Mouse (Mus musculus) CD4-positive, CD25-positive, alpha-beta regulatory T cell, adult 4 months (primary cell): ENCODE measurements around the gene Ttc30b. TPM values are rescaled to one million over a fixed set of nuclear protein-coding genes. Genes with fewer than 3 reads are reported as not detected.
"Not testable (repeated sequence)": the region's sequence is repeated elsewhere in the genome, so short reads cannot be mapped to it uniquely, and the experiment has no call there.

Experiments
- ATAC-seq: one replicate; pipeline ENCODE4 v1.8.0; 2017
- polyA plus RNA-seq, 2 experiments: library from polyadenylated mRNA; unstranded; fragments of 100-300 nt; shearing (Covaris generic); gene quantifications; one replicate each; pipeline ENCODE4 v1.2.1; 2017

Gene Ttc30b
- 1 to 10 TPM; 2.2 to 2.5 TPM for polyA plus RNA-seq

DNA sequence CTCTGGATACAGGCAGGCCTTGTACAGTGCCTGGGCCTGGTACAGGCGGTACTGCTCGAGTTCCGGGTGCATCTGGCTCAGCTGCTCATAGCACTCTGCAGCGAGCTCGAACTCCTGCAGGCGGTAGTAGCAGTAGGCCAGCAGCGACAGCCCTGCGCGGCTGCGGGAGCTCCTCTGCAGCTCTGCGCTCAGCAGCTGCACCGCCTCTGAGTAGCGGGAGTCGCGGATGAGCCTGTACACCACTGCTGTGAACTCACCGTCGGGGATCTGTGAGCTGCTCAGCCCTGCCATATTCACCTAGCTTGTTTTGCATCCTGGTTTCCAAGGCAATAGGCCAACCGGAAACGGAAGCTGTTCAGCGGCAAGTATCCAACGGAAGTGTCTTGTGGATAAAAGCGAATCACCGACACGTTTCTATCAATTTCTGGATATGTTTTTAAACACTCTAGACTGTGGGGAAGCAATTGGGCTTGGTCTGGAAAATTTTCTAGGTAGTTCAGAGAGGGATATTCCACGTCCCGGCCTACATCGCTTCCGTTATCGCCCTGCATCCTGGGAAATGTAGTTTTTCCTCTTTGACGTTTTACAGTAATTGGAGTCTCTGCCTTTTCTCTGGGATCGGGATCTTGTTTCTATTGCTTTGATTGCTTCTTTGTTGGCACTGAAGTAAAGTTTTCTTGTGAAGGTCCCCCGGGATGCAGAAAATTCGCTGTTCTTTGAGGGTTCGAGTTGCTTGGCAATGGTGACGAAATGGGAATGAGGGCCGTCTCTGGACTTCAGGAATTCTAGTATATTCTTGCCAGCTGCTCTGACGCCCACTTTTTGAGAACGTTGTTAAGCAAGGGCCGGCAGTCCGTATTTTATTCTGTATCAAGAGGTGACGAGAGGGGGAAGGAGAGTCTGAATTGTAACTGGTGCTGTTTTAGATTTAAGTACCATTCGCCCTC, at the start of gene Ttc30b:
Gene Ttc30b (minus strand): TSS at position 469 of the 947 bp plus-strand sequence.
- peak; percentile 99 for ATAC-seq

GRCm38 (mm10) chr2:75987739-75988138, 49.4 kb upstream of the Ttc30b start:
- no peak for ATAC-seq

- peak; percentile 79 for ATAC-seq
Observed at GRCm38 (mm10) chr2:75985124-75985523, 46.7 kb upstream of the Ttc30b start.

DNA sequence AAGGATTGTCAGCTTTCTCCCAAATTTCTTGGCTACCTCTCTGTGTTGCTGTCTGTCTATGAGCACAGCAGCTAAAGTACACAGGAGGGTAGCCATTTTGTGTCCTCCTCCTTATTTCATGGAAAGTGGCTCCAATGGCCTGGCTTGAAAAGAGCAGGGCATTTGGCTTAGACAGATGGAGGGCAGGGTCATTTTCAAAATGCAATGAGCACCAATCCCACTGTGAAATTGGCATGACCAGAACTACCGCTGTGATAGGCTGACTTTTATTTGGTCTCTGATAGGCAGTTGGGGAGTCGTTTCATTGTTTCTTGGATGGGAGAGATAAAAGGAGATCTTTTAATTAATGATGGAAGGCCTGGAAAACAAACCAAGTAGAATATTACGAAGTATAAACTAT, 45.5 kb upstream of the Ttc30b start:
- no peak for ATAC-seq

- ATAC-seq: no peak
Observed at GRCm38 (mm10) chr2:75983091-75983490, 44.7 kb upstream of the Ttc30b start.

DNA sequence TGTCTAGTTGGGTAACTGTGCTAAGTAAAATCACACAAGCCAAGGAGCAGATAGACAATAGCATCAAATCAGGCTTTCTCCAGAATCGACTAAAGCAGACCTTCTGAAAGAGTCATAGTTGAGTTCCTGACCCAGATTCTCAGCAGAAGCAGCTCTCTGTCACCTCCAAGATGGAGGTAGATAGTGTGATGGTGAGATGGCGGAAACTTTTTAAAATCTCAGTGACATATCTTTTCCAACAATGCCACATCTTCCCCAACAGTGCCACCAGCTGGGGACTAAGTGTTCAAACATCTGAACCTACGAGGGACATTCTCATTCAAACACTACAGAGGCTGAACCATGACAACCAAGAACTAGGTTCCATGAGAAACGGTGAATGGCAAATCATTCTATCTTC, 44.2 kb upstream of the Ttc30b start:
- ATAC-seq: no peak

DNA sequence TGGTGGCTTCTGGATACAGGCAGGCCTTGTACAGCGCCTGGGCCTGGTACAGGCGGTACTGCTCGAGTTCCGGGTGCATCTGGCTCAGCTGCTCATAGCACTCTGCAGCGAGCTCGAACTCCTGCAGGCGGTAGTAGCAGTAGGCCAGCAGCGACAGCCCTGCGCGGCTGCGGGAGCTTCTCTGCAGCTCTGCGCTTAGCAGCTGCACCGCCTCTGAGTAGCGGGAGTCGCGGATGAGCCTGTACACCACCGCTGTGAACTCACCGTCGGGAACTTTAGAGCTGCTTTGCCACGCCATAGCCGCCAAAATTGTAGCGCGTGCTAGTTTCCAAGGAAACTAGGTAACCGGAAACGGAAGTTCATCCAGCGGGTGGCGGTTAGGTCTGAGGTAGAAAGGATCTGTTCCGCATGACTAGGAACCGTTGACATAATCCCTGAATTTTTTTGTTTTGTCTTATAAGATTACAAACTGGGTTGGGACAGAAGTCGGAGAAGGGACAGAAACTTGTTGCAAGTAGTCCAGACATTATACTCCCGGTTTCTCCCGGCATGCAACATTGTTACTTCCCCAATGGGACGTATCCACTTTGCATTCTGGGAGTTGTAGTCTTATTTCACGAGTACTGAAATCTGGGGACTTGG, 43.2 kb upstream of the Ttc30b start, which contains the start of gene Ttc30a1:
Gene Ttc30a1 (minus strand): TSS at position 528 of the 642 bp plus-strand sequence.
- peak; percentile 89 for ATAC-seq

DNA sequence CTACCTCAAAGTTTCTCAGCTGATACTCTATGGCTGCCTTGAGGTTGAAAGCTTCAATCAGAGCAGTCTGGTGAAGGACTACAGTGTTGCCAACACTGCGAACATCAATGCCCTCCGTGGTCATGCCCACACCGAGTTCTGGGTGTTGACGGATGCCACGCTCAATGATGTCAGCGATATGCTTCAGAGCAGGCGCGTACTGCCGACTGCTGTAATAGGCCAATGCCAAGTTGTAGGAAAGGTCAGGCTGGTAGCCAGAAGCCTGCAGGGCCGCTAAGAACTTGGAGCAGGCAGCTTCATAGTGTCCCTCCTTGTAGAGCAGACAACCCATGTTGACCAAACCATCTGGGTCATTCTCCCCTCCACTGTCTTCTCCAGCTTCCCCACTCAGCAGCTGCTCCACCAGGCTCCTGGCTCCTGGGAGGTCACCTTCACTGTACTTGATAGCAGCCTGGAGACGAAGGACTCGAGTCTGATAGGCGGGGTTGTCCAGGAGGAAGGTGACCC, 42.6 kb upstream of the Ttc30b start:
- ATAC-seq: not testable (repeated sequence)

- ATAC-seq: not testable (repeated sequence)
Observed at GRCm38 (mm10) chr2:75977752-75978368, 39.5 kb upstream of the Ttc30b start, which contains the start of gene Ttc30a2. Gene Ttc30a2 (minus strand): TSS chr2:75978170.

DNA sequence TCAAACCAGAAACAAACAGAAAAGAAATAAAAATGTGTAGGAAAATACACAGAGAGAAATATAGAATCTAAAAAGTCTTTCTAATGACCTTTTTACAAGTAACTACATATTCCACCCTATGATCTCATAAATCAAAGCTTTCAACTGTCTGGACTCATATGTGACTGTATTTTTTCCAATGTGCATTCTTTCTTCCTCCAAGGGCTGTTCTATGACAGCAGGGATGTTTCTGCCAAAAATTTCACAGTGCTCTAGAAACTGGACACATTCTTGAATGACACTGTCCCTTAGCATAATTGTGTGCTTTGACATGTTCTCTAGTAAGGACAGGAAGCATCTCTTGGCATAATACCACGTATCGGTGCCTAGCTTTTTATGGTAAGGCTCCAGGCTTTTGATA, 37.7 kb upstream of the Ttc30b start:
- ATAC-seq: not testable (repeated sequence)

DNA sequence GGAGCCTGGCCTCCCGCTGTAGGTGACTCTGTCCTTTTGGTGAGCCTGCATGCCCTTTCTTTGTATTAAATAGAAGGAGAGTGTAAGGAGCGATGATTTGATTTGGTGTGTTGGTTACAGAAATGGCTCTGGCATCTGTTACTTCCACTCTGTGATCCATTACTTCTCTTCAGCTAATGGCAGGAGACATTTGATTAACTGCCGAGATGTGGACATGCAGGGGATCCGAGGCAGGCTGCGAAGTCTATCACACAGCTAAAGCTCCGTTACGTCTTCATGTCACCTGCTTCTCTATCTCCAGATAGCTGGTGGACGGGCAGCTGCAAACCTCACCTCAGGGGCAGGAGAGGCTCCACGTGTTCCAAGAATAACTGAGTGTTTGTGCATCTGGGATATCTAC, 35.7 kb upstream of the Ttc30b start:
- ATAC-seq: no peak

DNA sequence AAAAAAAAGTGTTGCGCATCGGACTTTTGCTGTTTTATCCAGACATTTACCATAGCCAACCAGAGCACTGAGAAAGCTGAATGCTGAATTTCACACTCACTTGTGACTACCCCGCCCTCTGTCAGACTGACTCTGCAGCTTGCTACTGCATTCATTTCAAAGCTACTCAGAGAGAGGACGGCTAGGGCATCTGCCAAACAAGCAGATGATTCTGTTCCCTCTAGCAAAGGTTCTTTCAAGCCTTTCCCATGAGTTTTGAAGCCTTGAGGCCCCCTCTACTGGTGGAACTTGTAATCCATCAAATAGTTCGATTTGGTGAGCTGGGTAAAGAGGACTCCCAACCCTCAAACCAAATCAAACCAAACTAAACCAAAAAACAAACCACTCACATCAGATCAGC, 26.6 kb upstream of the Ttc30b start:
- peak; percentile 92 for ATAC-seq

DNA sequence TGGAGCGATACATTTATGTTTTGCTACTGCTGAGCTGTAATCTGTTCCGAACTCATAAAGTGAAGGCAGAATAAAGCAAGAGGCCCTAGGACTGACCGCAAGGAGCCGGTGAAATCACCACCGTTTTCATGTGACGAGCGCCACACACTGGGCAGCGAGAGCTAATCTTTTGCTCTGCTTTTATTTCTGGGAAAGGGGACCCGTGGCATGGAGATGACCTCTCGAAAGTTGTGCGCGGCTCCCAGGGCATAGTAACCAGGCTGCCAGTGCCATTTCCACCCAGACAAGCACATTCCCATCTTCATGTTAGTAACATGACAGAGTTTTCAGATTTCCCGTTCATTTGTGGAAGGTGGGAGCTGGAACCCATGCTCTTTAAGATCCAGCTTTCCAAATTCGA, 26.1 kb upstream of the Ttc30b start:
- ATAC-seq: peak; percentile 57

DNA sequence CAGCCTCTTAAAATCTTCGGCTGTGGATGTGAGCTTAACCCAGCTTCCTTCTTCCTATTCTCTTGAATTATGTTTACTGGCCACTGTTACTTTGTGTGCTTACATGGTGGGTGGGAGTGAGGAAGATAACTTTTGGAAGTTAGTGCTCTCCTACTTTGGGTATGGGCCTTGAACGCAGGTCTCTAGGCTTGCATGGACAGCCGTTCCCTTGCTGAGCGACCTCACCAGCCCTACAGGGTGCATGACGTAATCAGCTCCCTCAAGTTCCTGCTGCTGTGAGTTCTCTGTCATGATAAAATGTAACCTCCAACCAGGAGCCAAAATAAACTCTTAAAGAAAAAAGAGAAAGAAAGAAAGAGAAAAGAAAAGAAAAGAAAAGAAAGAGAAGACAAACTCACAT, 25.7 kb upstream of the Ttc30b start:
- no peak for ATAC-seq

- ATAC-seq: no peak
Observed at GRCm38 (mm10) chr2:75963211-75963840, 24.9 kb upstream of the Ttc30b start.

DNA sequence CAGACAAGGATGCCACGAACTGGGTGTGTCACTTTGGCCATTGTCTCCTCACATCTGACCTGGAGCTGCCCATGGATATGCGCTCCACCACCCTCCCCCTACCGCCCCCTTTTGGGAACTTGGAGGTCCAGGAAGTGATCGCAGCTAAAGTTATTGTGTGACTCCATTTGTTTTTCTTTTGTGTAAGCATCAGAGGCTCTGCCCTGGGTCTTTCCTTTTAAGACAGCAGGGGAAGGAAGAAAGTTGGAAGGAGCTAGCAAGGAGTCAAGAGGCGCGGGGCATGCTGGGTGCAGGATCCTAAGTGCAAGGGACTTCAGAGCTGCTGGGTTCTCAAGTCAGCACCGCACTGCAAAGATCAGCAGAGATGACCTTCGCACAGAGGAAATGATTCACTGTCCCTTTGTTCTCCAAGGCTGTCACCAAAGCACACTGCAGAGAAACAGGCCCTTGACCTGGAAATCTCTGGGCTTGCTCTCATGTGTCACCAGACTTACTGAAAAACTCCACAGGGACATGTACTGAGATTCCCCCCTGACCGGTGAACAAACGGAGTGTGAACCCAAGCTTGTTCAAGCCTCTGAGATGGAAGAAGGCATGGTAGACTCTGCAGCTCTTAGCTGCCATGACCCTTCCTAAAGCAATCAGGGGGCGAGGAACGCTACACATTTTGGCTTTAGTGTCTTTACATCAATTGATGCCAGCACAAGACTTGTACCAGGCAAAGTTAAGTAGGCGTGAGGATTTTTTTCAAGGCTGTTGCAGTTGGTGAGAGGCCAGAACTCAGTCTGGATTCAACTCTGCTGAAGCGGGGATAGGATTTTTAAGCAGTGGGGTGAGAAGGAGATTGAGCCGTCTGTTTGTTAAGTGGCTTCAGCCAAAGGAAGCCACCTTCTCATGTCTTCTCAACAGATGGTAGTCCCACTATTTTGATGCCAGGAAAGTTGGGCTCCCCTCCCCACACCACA, 22.3 kb upstream of the Ttc30b start:
- no peak for ATAC-seq

DNA sequence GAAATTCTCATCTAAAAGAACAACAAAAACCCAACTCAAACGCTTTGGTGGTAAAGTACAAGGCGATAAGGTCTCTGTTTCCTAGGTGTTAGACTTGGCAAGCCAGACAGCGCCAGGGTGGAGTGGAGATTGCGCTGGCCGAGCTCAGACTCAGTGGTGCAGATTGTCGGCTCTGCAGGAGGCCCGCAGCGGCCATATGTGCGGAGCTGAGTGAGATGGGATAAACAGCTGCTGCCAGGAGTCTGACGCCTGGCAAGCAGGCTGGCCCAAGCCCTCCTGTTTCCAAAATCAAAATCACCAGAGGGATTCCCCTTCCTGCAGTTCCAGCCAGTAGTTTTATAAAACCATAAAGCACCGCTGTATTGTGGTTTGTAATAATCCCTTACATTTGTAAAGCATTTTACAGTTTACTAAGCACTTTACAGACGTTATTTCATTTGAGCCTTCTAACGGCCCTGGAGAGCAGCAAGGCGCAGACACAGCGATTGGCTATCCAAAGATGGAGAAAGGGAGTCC, 21.5 kb upstream of the Ttc30b start:
- ATAC-seq: no peak

GRCm38 (mm10) chr2:75959183-75959849, 20.9 kb upstream of the Ttc30b start:
- ATAC-seq: no peak

DNA sequence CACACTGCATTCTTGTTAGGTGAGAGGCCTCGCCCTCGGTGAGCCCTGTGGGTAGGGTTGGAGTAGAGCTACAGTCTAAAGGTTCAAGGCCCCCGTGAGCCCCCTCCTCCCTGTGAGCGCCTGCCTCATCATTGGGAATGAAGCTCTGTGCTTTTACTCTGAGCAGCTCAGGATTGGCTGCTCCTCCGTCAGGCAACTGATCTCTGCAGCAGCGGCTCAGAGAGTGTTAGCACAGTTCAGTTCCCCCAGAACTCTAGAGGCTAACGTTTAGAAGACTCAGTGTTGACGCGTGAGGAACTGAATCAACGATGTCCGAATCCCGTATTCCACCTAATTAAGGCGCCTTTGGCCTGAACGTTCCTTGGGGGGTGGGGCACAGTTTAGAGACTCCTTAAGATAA, 17.3 kb upstream of the Ttc30b start:
- ATAC-seq: no peak

- no peak for ATAC-seq
Observed at GRCm38 (mm10) chr2:75953320-75953719, 14.9 kb upstream of the Ttc30b start.
